Mouse (Mus musculus) forebrain, postnatal 0 days (tissue): ENCODE measurements around the gene Dhx37. TPM values are rescaled to one million over a fixed set of nuclear protein-coding genes. Genes with fewer than 3 reads are reported as not detected.
"Not testable (repeated sequence)": the region's sequence is repeated elsewhere in the genome, so short reads cannot be mapped to it uniquely, and the experiment has no call there.

Experiments
- ATAC-seq: fragments of 200-750 bp; cut with Nextera tagmentation; 2 replicates; pipeline ENCODE4 v1.8.0; 2017; ENCODE audit warnings: mild to moderate bottlenecking, moderate library complexity
- DNase-seq: peaks from one replicate; pipeline ENCODE4 v3.0.0-alpha.2; 2015
- H3K27ac ChIP-seq: fragments of 300-500 bp; sonication (generic); 2 replicates; pipeline ENCODE4 v1.5.1; 2014; ENCODE audit warnings: low read depth, mild to moderate bottlenecking, antibody characterized with exemption, low read length, moderate library complexity, mixed read lengths
- H3K27me3 ChIP-seq: fragments of 300-500 bp; sonication (generic); 2 replicates; pipeline ENCODE4 v1.6.1; 2014; ENCODE audit warnings: mild to moderate bottlenecking, low read length, mixed read lengths; ENCODE audit not compliant: insufficient read depth
- H3K36me3 ChIP-seq: fragments of 300-500 bp; sonication (generic); 2 replicates; pipeline ENCODE4 v1.6.1; 2014; ENCODE audit warnings: mild to moderate bottlenecking, moderate library complexity; ENCODE audit not compliant: insufficient read depth
- H3K4me1 ChIP-seq: fragments of 300-500 bp; sonication (generic); 2 replicates; pipeline ENCODE4 v1.6.1; 2014; ENCODE audit warnings: antibody characterized with exemption; ENCODE audit not compliant: insufficient read depth
- H3K4me2 ChIP-seq: fragments of 300-500 bp; sonication (generic); 2 replicates; pipeline ENCODE4 v1.6.1; 2014; ENCODE audit warnings: low read depth, mild to moderate bottlenecking, moderate library complexity
- H3K4me3 ChIP-seq: fragments of 300-500 bp; sonication (generic); 2 replicates; pipeline ENCODE4 v1.5.1; 2014; ENCODE audit warnings: low read depth, low read length, mixed read lengths
- H3K9ac ChIP-seq: fragments of 300-500 bp; sonication (generic); 2 replicates; pipeline ENCODE4 v1.6.1; 2014; ENCODE audit warnings: mild to moderate bottlenecking
- H3K9me3 ChIP-seq: fragments of 300-500 bp; sonication (generic); 2 replicates; pipeline ENCODE4 v1.6.1; 2016; ENCODE audit warnings: low read length
- CTCF ChIP-seq: sonication (generic); IDR thresholded peaks from 2 replicates; pipeline ENCODE4 v1.5.1; 2016; ENCODE audit warnings: antibody characterized with exemption, control low read depth, low read depth
- WGBS: fragments of 180-500 bp; shearing (Covaris S2); extraction: QIAGEN DNeasy Blood & Tissue Kit; methylation state at CpG from one replicate; pipeline ENCODE4 v1.1.7; 2014; 5-methylcytosine and 5-hydroxymethylcytosine counted together
- polyA plus RNA-seq: library from polyadenylated mRNA; unstranded; fragments of >200 nt; fragmentation: Nextera tagmentation; extraction: Ambion mirVana; gene quantifications from 2 replicates; pipeline ENCODE4 v1.2.1, GENCODE M21; 2015
- total RNA-seq: library from RNA; depleted of rRNA; stranded (reverse); fragments of >200 nt; gene quantifications from 2 replicates; pipeline ENCODE4 v1.2.3, GENCODE M21; 2014

Gene Dhx37
- total and polyA plus RNA-seq, 2 experiments from 2014 or later = 11.0 to 27.1 TPM

- H3K9ac ChIP-seq = no peak overlapping the region
- H3K4me1 ChIP-seq = peaks cover 26% of the 10 kb centered on the region
- TF ChIP-seq CTCF = no peak
- H3K27ac ChIP-seq = peak overlapping the region; percentile 40; the same call in 1 of the 2 replicates
- DNase-seq (no peak), ATAC-seq (no peak)
- no peaks in the 10 kb centered on the region for H3K27me3 ChIP-seq
- no peaks in the 10 kb centered on the region for H3K9me3 ChIP-seq
- H3K4me3 ChIP-seq = no peak overlapping the region
- whole genome bisulfite sequencing = 87% methylated on average over 3 of the region's 3 CpGs
- H3K36me3 ChIP-seq = peaks cover under 1% of the 10 kb centered on the region; the same call in 1 of the 2 replicates
- no peak overlapping the region for H3K4me2 ChIP-seq
These were observed 42.9 kb downstream of the Dhx37 start for GRCm38 (mm10) chr5:125390906-125391477.

- WGBS = under 1% methylated on average over 69 of the region's 69 CpGs
- Histone ChIP-seq H3K36me3 (peaks cover 10% of the 10 kb centered on the region), H3K9ac (peak within 1 kb of the TSS; percentile 99), H3K27me3 (no peaks in the 10 kb centered on the region), H3K4me2 (peak within 1 kb of the TSS; percentile 93), H3K27ac (peak within 1 kb of the TSS; percentile 97), H3K4me3 (peak within 1 kb of the TSS; percentile 100), H3K9me3 (no peaks in the 10 kb centered on the region), H3K4me1 (peaks cover 23% of the 10 kb centered on the region)
- DNase-seq = peak; percentile 96
- peak; percentile 47 for ATAC-seq
- peak; percentile 21; the same call in 1 of the 2 replicates for TF ChIP-seq CTCF
These were observed 44.1 kb downstream of the Dhx37 start, which contains the start of gene Ubc for GRCm38 (mm10) chr5:125389579-125390441. TSS of gene Ubc (minus strand) at chr5:125390202.

GRCm38 (mm10) chr5:125389131-125389578, 44.8 kb downstream of the Dhx37 start, which contains the start of gene Gm10382:
TSS of gene Gm10382 (plus strand) at chr5:125389322.
- H3K9ac ChIP-seq = peak within 1 kb of the TSS; percentile 99
- WGBS = under 1% methylated on average over 40 of the region's 41 CpGs
- peaks cover 16% of the 10 kb centered on the region for H3K36me3 ChIP-seq
- TF ChIP-seq CTCF = no peak
- peak within 1 kb of the TSS; percentile 100 for H3K4me3 ChIP-seq
- DNase-seq (peak; percentile 80), ATAC-seq (peak; percentile 15; the same call in 1 of the 2 replicates)
- peak within 1 kb of the TSS; percentile 97 for H3K27ac ChIP-seq
- no peaks in the 10 kb centered on the region for H3K9me3 ChIP-seq
- H3K4me1 ChIP-seq = peaks cover 19% of the 10 kb centered on the region
- peak within 1 kb of the TSS; percentile 93 for H3K4me2 ChIP-seq
- no peaks in the 10 kb centered on the region for H3K27me3 ChIP-seq

GRCm38 (mm10) chr5:125388358-125389092, 45.4 kb downstream of the Dhx37 start:
- TF ChIP-seq CTCF = no peak
- no peaks in the 10 kb centered on the region for H3K27me3 ChIP-seq
- H3K36me3 ChIP-seq = peaks cover 16% of the 10 kb centered on the region
- ATAC-seq (no peak), DNase-seq (no peak)
- peaks cover 13% of the 10 kb centered on the region for H3K4me1 ChIP-seq
- no peaks in the 10 kb centered on the region for H3K9me3 ChIP-seq
- H3K4me2 ChIP-seq = peak overlapping the region; percentile 93
- H3K9ac ChIP-seq = peak overlapping the region; percentile 99
- H3K27ac ChIP-seq = peak overlapping the region; percentile 97; the same call in 1 of the 2 replicates
- 24% methylated on average over 13 of the region's 13 CpGs for WGBS
- H3K4me3 ChIP-seq = peak overlapping the region; percentile 100

GRCm38 (mm10) chr5:125387295-125387694, 46.6 kb downstream of the Dhx37 start:
- not testable (repeated sequence) for H3K27ac ChIP-seq, ATAC-seq, DNase-seq, H3K27me3 ChIP-seq, H3K4me3 ChIP-seq, H3K9me3 ChIP-seq, H3K4me1 ChIP-seq, H3K4me2 ChIP-seq, H3K9ac ChIP-seq
- H3K36me3 ChIP-seq = peaks cover 16% of the 10 kb centered on the region
- 100% methylated on average over 4 of the region's 6 CpGs for WGBS

GRCm38 (mm10) chr5:125385215-125385940, 48.5 kb downstream of the Dhx37 start:
- no peak overlapping the region for H3K4me3 ChIP-seq
- peaks cover 4% of the 10 kb centered on the region; the same call in 1 of the 2 replicates for H3K4me1 ChIP-seq
- no peak for ATAC-seq
- H3K27me3 ChIP-seq = no peaks in the 10 kb centered on the region
- TF ChIP-seq CTCF = 0 out of 2 replicates have a peak, but pooled peaks have one; percentile 2
- no peaks in the 10 kb centered on the region for H3K9me3 ChIP-seq
- no peak for DNase-seq
- no peak overlapping the region for H3K9ac ChIP-seq
- H3K36me3 ChIP-seq = peaks cover 16% of the 10 kb centered on the region
- H3K4me2 ChIP-seq = 0 out of 2 replicates have a peak overlapping the region, but pooled peaks have one; percentile 0
- 61% methylated on average over 8 of the region's 8 CpGs for WGBS
- H3K27ac ChIP-seq = no peak overlapping the region
